Comparison of ENCODE assay signal across 8 mouse cellular contexts in the genomic region with DNA sequence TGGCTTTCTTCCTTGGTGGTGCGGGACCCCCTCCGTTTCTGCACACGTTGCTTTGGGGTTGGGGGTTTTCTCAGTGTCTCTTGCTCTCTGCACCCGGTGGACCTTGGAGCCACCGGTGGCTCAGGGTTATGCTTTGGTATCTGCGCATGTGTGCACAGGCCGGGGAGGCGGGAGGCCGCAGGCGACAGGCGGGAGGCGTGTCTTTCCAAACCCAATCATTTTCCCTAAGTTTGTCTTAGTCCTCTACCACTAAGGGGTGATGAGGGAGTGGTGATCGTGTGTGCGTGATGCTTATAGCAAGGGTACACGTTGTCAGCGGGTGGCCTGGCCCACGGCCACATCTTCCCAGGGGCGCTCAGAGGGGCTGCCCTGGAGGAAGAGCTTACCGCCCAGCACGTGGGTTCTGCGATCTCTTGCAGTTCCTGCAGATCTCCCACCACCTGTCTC. TPM values are rescaled to one million over a fixed set of nuclear protein-coding genes. Genes with fewer than 3 reads are reported as not detected.
DNase-seq lines count a peak whose midpoint lies in the region; ATAC-seq lines count a peak whose summit lies in the region.

No protein-coding gene starts in this region.

- H3K27me3 ChIP-seq in hindbrain, embryonic 15.5 days = no peaks in the 10 kb centered on the region
- H3K27me3 ChIP-seq in lung, embryonic 16.5 days (ENCODE audit: control insufficient read depth, insufficient read depth, low read depth, low read length) = no peaks in the 10 kb centered on the region; the same call in 1 of the 2 replicates

- peak overlapping the region; percentile 89 for H3K4me2 ChIP-seq in hindbrain, embryonic 15.5 days
- H3K4me2 ChIP-seq in lung, embryonic 16.5 days (ENCODE audit: low read depth, low read length) = peak overlapping the region; percentile 97

- peak; percentile 74 for DNase-seq in adrenal gland, postnatal 10 days
- DNase-seq in cerebellum, adult 9-11 months = peak; percentile 69
- DNase-seq in frontal cortex, adult 2 months (ENCODE audit: extremely low spot score in 1 of 2, low spot score in 1 of 2) = peak; percentile 43 to 73
- DNase-seq in layer of hippocampus, postnatal 10 days (ENCODE audit: low spot score in 2 of 2) = peak; percentile 48 to 70
- DNase-seq in ovary, postnatal 14 days (ENCODE audit: low spot score) = peak; percentile 21
- peak; percentile 81 for DNase-seq in yolk sac, embryonic 10.5 days (ENCODE audit: low spot score)

- H3K9me3 ChIP-seq in hindbrain, embryonic 15.5 days = no peaks in the 10 kb centered on the region
- no peaks in the 10 kb centered on the region for H3K9me3 ChIP-seq in lung, embryonic 16.5 days (ENCODE audit: control insufficient read depth, low read length)

- peaks cover 17% of the 10 kb centered on the region for H3K4me1 ChIP-seq in hindbrain, embryonic 15.5 days (replicated peaks)
- H3K4me1 ChIP-seq in lung, embryonic 16.5 days (replicated peaks; ENCODE audit: control insufficient read depth, insufficient read depth, low read length) = peaks cover 13% of the 10 kb centered on the region; the same call in 1 of the 2 replicates

- H3K27ac ChIP-seq in hindbrain, embryonic 15.5 days (replicated peaks) = no peak overlapping the region
- no peak overlapping the region for H3K27ac ChIP-seq in lung, embryonic 16.5 days (ENCODE audit: low read length)

- H3K36me3 ChIP-seq in hindbrain, embryonic 15.5 days = peaks cover 6% of the 10 kb centered on the region
- peaks cover 4% of the 10 kb centered on the region for H3K36me3 ChIP-seq in lung, embryonic 16.5 days (ENCODE audit: control insufficient read depth, insufficient read depth, low read length)

- peak overlapping the region; percentile 41 for H3K9ac ChIP-seq in hindbrain, embryonic 15.5 days
- H3K9ac ChIP-seq in lung, embryonic 16.5 days (ENCODE audit: low read length) = peak overlapping the region; percentile 66

- H3K4me3 ChIP-seq in hindbrain, embryonic 15.5 days = peak overlapping the region; percentile 42
- peak overlapping the region; percentile 48 for H3K4me3 ChIP-seq in lung, embryonic 16.5 days (ENCODE audit: low read length)

- WGBS in hindbrain, embryonic 15.5 days = 5% methylated on average over 21 of the region's 21 CpGs
- WGBS in lung, embryonic 16.5 days = under 1% methylated on average over 21 of the region's 21 CpGs

- ATAC-seq in hindbrain, embryonic 15.5 days (ENCODE audit: low FRiP score, low read depth) = peak; percentile 90
- peak; percentile 85 for ATAC-seq in lung, embryonic 16.5 days (ENCODE audit: low read depth)

RNA-seq across cellular contexts. Expression of gene Vwce, which starts 0.9 kb away (rescaled TPM):
- 1 to 10 TPM; 1.9 to 3.2 TPM for total RNA-seq in adrenal gland, postnatal 10 days (2021)
- 0.99 and 1.4 TPM in 2 replicates for polyA plus RNA-seq in frontal cortex, adult 2 months (2012; rRNA removed)
- polyA plus RNA-seq in hindbrain, embryonic 15.5 days (2015; fragmentation: Nextera tagmentation; extraction: Ambion mirVana) = 0.94 and 1.3 TPM in 2 replicates
- 1 to 10 TPM; 1.0 to 2.3 TPM for total RNA-seq in layer of hippocampus, postnatal 10 days (2021)
- 0.82 and 0.88 TPM in 2 replicates for polyA plus RNA-seq in lung, embryonic 16.5 days (2015; fragmentation: Nextera tagmentation; extraction: Ambion mirVana)

RNA-seq across cellular contexts. Expression of gene Tkfc, which starts 29.4 kb away (rescaled TPM):
- total RNA-seq in adrenal gland, postnatal 10 days (2021) = 10 to 100 TPM; 32.0 to 64.7 TPM
- 14.4 and 15.0 TPM in 2 replicates for polyA plus RNA-seq in frontal cortex, adult 2 months (2012; rRNA removed)
- polyA plus RNA-seq in hindbrain, embryonic 15.5 days (2015; fragmentation: Nextera tagmentation; extraction: Ambion mirVana) = 22.0 and 28.3 TPM in 2 replicates
- total RNA-seq in layer of hippocampus, postnatal 10 days (2021) = 10 to 100 TPM; 27.7 to 28.6 TPM
- polyA plus RNA-seq in lung, embryonic 16.5 days (2015; fragmentation: Nextera tagmentation; extraction: Ambion mirVana) = 16.7 and 16.9 TPM in 2 replicates

RNA-seq across cellular contexts. Expression of gene Ddb1, which starts 29.8 kb away (rescaled TPM):
- 100 to 1,000 TPM; 252 to 259 TPM for total RNA-seq in adrenal gland, postnatal 10 days (2021)
- polyA plus RNA-seq in frontal cortex, adult 2 months (2012; rRNA removed) = 126 and 138 TPM in 2 replicates
- polyA plus RNA-seq in hindbrain, embryonic 15.5 days (2015; fragmentation: Nextera tagmentation; extraction: Ambion mirVana) = 221 and 229 TPM in 2 replicates
- total RNA-seq in layer of hippocampus, postnatal 10 days (2021) = 100 to 1,000 TPM; 196 to 215 TPM
- 348 and 364 TPM in 2 replicates for polyA plus RNA-seq in lung, embryonic 16.5 days (2015; fragmentation: Nextera tagmentation; extraction: Ambion mirVana)

RNA-seq across cellular contexts. Expression of gene Pga5, which starts 43.0 kb away (rescaled TPM):
- total RNA-seq in adrenal gland, postnatal 10 days (2021) = not detected
- polyA plus RNA-seq in frontal cortex, adult 2 months (2012; rRNA removed) = 0.17 and 0.46 TPM in 2 replicates
- polyA plus RNA-seq in hindbrain, embryonic 15.5 days (2015; fragmentation: Nextera tagmentation; extraction: Ambion mirVana) = not detected in 2 replicates
- total RNA-seq in layer of hippocampus, postnatal 10 days (2021) = not detected
- not detected in 2 replicates for polyA plus RNA-seq in lung, embryonic 16.5 days (2015; fragmentation: Nextera tagmentation; extraction: Ambion mirVana)

RNA-seq across cellular contexts. Expression of gene Vps37c, which starts 53.6 kb away (rescaled TPM):
- total RNA-seq in adrenal gland, postnatal 10 days (2021) = 10 to 100 TPM; 18.9 to 21.5 TPM
- polyA plus RNA-seq in frontal cortex, adult 2 months (2012; rRNA removed) = 22.6 and 25.1 TPM in 2 replicates
- polyA plus RNA-seq in hindbrain, embryonic 15.5 days (2015; fragmentation: Nextera tagmentation; extraction: Ambion mirVana) = 28.8 and 31.8 TPM in 2 replicates
- total RNA-seq in layer of hippocampus, postnatal 10 days (2021) = 10 to 100 TPM; 24.6 to 26.9 TPM
- 29.9 and 36.2 TPM in 2 replicates for polyA plus RNA-seq in lung, embryonic 16.5 days (2015; fragmentation: Nextera tagmentation; extraction: Ambion mirVana)

Comparison
In these comparisons a context has a peak if more than half of its experiments do, and no peak if none do; other contexts are left out.
1. DNase-seq: peak in every context shown above with its lines; median percentile 81 in yolk sac, embryonic 10.5 days; 74 in adrenal gland, postnatal 10 days; 69 in cerebellum, adult 9-11 months; 59 in layer of hippocampus, postnatal 10 days; 58 in frontal cortex, adult 2 months; 21 in ovary, postnatal 14 days.